Mouse (Mus musculus): ENCODE measurements around the gene Ndufaf2.

Ndufaf2 gene

DNA sequence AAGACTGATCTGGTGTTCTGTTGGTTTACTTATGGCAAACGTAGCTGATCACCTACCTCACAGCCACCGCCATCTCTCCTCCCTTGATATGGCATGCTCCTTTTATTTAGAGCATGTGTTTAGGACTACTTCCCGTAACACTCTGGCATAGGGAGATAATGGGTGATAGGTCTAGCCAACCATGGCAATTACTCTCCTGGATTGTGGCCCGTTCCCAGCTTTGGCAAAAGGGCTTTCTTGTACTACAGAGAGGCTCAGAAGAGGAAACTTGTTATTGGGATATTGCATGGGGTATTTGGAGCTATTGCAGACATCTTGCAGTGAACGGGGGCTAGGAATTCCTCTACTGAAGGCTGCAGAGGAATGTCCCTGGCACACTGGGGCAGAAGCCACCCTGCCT lies 197.9 kb downstream of the Ndufaf2 start:
- no peak for DNase-seq

DNA sequence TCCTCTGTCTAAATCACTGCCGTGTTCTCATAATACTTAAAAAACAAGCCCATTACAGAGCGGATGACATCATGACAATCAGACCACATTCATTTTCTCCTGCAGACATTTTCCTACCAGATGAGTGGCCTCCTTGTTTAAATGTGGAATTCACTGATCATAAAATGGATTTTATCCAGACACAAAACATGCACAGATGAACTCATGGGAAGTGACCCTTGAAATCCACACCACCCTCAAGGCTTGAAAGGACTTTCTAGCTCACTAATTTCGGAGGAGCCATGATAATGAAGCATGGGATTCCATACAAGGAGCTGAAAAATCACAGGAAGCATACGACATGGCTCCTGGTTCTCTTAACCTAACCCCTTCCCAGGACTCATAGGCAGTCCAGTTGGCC lies 198.5 kb downstream of the Ndufaf2 start:
- DNase-seq: no peak

DNA sequence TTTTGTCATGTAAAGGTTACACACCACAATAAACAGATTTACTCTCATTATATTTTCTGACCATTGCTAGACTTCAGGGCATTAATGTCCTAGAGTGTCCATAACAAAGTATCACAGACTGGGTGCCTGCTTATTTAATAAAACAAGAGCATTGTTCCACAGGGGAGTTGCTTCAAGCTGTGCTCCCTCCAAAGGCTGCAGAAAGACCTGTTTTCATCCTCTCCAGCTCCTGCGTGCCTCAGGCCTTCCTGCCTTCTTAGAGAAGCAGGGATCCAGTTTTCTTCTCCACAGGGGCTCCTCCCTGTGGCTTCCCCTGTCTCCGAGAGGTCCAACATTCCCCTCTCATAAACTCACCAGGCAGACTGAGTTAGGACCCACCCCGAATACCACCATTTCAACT lies 202.2 kb downstream of the Ndufaf2 start:
- no peak for DNase-seq

DNA sequence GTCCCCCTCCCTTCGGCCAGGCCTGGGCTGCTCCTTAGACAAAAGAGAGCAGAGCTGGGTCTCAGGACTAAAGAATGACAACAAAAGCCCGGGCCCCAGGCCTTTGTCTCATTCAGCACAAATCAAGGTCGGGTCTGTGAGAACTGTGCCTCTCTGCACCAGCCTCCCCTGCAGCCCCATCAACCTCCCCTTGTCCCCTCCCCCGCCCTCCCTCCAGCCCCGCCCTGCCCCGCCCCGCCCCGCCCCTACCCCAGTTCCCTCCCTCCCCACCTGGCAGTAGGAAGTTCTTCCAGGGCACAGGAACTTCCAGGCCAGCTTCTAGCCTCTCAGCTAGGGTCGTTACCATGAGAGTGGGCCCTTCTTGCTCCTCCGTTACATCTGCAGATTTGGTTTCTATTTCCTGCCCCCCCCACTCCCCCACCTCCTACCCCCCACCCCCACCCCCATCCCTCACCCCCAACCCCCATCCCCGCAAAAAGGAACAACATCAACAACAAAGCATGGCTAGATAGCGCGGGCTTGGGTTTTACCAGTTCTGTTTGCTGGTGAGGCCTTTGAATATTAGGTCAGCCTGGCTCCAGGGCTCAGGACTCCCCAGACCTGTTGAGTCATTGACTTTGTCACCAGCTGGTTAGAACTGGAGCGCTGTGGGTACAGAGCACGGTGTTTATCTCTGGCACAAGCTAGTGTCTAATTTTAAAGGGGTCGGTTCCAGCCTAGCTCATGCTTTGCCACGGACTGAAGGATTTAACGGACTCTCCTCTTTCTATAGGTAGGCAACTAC lies 202.9 kb downstream of the Ndufaf2 start:
- no peak for DNase-seq

DNA sequence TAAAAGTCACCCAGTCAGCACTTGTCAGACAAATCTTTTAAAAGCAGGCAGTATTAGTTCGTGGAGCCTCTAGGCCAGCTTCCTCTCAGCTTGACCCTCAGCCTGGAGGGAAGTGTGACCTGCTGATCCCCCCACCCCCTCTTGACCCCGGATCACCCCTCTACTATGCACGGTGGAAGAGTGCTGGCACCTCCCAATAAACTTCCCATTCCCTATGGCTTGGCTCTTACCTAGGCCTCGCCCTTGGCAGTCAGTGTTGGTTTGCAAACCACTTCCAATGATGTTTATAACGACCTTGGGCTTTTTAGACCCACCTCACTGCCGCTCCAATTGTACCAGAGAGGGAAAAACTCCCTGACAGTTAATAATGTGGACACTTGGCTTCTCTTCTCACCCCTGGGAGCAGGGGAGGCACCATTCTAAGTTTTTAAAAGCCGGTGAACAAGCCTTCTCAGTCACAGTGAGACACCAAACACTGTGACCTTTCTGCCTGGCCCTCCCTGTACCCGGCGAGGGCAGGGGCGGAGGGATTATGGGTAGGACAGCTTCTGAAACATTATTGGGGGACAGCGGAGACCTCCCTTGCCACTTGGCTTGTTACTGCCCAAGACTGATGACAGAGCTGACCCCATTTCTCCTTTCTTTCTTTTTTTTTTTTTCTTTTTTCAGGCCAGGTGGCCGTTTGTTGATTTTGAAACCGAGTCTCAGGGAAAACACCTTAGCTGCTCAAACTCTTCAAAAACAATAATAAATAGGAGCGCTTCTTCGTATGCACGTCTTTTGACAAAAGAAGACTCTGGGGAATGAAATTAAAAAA lies 203.8 kb downstream of the Ndufaf2 start:
- no peak for DNase-seq

DNA sequence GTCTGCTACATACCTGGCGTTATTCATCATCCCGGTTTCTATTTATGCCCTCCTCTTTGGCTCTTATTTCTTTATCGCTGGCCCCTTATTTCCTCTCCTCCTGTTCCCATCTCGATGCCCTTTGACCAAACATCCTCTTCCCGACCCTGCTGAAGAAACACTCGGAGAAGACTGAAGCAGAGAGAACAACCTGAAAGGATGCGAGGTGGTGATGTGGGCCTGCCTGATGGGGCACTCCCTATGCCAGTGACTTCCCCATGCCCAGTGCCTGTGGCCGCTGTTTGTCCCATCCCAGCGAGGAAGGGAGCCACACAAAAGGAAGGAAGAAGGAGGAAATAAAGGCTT lies 204.4 kb downstream of the Ndufaf2 start:
- DNase-seq: no peak

Measured in cerebellum, adult 8-10 months (tissue).